Mouse (Mus musculus): ENCODE results near the gene Ldoc1.

The Ldoc1 gene

DNA sequence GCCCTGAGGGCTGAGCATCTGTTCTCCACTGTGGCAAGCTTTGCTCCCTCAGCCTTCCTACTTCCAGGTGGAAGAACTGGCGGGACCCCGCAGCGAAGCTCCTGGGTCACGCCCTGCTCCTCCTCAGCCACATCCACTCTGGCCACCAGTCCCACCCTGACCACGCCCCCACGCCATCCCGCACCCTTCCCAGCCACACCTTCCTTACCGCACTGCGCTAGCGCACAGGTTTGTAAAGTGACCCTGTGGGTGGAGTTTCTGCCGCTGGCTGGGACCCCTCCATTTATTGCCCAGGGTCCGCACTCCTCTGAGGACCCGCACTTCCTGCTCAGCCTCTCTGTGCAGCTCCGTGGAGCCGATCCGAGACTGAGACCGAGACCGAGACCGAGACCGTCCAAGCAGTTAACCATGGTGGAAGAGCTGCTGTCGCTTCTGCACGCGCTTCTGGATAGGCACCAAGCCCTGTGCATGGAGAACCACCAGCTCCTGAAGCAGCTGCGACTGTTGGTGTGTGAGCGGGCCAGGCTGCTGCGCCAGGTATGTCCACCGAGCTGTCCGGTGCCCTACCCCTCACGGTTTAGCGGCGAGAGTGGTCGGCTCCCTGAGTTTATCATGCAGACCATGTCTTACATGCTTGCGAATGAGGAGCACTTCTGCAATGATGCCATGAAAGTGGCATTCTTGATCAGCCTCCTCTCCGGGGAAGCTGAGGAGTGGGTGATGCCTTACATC, at the start of gene Ldoc1:
Gene Ldoc1, plus strand, starts transcription at position 196 of the 732 bp plus-strand sequence.
- no peak for DNase-seq (ENCODE audit: low spot score)

DNA sequence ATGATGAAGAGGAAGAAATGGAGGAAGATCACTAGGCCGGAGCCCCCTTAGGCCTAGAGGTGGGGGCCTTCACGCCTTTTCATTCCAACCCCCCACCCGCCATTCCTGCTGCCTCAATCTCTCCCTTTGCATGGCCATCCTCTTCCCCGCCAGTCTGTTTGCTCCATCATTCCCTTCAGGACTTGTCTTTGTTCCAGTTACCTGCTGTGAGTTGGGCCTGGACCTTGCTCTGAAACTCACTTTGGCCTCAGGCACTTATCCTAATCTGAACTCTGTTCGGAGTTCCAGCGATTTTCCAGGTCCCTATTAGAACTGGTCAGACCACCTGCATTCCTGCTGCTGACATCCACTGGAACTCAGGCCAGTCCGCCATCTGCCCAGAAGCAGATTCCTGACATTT, 834 bp downstream of the Ldoc1 start:
- no peak for DNase-seq (ENCODE audit: low spot score)

DNA sequence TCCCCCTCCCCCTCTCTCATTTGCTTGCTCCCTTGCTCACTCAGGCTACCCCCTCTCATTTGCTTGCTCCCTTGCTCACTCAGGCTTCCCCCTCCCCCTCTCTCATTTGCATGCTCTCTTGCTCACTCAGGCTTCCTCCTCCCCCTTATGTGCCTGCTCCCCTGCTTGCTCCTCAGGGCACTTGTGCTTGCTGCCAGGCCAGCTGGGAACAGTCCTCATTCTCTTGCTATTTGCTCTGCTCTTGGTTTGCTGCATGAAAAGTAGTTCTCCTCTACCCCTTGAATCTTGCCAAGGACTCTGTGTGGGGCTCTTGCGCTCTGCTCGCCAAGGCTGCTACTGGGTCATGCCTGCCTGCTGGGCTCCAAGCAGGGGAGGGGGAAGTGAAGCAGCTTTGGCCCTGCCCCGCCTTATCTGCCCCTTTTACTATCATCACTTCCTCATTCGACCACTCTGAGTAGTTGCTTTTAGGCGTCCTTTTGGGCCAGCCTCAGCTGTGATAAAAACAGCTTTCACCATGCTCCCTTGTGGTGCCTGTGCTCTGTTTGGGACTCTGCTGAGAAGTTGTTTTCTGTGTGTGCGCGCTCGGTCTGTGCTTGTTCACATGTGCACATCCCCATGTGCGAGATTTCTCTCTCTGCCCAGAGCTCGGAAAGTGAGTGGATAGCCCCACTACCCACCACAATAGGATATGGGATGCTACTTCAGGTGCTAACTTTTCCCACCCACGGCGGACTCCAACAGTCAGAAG, 13.2 kb downstream of the Ldoc1 start:
- DNase-seq (ENCODE audit: low spot score), result no peak

DNA sequence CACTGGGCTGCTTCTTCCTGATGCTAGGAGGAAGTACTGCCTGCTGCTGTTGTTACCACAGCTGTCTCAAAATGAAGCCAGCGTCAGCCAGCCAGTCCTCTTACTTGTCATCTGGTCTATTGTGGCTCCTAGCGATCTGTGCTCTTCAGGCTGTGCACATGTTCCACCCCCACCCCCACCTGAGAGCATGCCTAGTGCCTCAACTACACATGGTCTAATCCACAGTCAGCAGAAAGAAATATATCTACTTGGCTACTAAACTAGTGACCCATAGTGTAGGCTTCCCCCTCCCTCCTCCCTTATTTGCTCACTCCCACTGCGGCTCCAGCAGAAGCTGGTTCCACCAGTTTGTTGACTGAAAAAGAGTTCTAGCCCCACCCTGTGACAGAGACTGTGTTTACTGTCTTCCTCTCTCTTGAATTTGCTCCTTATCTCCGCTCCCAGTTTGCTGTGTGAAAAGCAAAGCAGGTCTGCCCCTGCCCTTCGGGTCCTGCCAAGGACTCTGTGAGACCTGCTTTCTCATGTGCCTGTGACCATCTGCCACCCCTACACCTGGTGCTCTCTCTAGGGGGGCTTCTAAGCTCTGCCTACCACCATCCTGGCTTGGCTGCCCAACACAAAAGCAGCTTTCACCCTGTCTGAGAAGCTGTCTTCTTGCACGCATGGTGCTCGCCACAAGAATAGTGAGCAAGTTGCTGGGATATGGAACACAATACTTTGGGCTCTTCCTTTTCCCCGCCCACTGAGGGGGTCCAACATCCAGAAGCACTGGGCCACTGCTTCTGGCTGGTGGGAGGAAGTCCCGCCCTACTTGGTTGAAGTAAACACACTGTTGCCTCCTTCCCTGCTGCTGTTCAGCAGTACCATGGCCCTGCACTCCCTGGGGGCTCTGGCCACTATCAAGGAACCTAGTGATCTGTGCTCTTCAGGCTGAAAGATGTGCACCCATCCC, 14.0 kb downstream of the Ldoc1 start:
- no peak for DNase-seq (ENCODE audit: low spot score)

DNA sequence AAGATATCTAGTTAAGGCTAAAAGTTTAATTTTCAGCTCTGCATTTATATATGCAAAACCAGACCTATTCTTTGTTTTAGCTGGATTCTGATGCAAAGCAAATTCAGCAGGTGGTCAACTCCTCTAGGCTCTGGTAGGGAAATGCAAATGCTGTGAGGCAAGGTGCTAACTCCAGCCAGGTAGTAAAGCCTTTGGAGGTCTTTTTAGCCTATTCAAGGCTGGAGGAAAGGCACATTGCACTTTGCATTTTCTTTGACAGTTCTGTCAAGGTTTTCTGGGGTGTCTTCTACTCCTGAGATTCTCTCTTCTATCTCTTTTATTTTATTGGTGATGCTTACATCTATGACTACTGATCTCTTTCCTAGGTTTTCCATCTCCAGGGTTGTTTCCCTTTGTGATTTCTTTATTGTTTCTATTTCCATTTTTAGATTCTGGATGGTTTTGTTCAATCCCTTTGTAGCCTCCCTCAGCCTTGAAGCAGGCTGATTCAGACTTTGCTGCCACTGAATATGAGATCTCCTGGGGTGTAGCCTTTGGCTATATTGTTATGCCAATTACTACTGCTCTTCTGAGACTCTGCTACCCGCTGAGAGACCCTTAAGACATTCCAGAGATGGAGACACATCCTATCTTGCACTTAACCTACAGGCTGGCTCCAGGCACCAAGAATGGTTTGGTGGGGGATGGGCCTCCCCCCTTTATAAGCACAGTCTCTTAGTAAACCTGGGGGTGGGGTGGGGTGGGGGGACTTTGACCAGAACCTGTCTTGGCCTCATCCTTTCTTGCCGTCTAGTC, 18.4 kb downstream of the Ldoc1 start:
- DNase-seq (ENCODE audit: low spot score), result no peak

All from testis, postnatal 10 days (tissue).